Mouse (Mus musculus) urinary bladder, adult 18-20 months (tissue): ENCODE measurements around the gene Eif4e1b.
A peak's percentile ranks its signal among the peaks of the same experiment; 100 is the strongest.
"Not testable (repeated sequence)": the region's sequence is repeated elsewhere in the genome, so short reads cannot be mapped to it uniquely, and the experiment has no call there.

Experiments
- DNase-seq, 2 experiments: peaks; one replicate each; pipeline ENCODE4 v3.0.0; 2022; ENCODE audit warnings: low spot score in 2 of 2, mixed read lengths in 2 of 2

Eif4e1b gene

DNA sequence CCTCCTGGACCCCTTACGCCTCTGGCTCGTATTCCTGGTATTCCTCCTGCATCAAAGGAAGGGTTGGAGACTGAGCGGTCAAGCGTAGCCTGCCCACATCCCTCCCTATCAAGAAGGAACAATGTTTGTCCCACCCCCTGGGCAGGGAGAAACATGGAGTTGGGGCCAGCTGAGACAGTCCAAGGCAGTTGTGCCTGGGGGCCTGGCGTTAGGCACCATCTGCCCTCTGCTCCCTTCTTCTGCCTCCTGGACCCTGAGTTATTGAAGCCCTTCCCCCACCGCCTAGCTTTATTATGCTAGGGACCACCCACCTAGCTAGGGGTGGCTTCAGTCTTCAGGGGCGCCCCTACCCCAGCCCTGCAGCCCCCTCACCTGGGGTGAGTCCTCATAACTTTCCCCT is 24.3 kb upstream of the Eif4e1b start:
- no peak for DNase-seq

DNA sequence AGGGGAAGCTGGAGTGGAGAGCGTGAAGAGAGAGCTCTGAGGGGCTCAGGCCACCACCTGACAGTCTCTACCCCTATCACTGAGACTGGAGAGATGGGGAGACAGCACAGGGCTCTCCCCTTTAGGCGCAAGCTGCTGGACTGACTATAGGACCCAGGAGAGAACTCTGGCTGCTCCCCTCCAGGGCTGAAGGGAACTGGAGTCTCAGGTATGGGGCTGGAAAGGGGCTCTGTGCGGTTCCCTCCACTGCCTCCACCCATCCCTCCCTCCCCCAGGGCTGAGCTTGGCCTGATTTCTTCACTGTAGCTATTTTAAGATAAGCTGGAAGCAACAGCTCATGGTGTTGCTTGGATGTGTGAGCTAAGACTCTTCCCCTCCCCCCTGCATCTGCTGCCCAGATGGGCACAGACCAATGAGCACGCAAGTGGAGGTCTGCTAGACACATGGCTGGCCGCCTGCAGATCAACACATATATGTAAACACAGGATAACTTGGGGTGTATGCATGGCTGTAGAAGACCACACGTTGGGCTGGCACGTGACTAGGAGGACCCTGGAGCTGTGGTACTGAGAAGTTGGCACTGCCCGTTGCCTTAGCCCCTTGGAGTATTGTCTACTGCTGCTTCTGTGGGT is 23.5 kb upstream of the Eif4e1b start:
- DNase-seq = no peak

DNA sequence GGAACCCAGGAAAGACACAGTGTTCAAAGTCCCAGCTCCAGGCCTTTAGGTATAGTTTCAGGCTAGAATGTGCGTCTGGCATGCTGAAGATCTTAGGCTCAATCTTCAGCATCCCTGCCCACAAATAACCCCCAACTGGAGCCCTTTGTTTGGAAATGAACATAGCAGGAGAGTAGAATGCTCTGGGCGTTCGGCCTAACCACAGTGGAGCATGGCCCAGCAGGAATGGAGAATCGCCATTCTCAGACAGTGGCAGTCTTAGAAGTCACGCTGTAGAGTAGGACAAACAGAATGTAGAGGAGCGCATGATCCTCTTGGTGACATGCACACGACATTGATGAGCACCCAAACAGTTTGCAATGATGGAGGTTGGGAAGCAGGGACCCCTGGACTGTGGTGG is 22.9 kb upstream of the Eif4e1b start:
- no peak for DNase-seq

DNA sequence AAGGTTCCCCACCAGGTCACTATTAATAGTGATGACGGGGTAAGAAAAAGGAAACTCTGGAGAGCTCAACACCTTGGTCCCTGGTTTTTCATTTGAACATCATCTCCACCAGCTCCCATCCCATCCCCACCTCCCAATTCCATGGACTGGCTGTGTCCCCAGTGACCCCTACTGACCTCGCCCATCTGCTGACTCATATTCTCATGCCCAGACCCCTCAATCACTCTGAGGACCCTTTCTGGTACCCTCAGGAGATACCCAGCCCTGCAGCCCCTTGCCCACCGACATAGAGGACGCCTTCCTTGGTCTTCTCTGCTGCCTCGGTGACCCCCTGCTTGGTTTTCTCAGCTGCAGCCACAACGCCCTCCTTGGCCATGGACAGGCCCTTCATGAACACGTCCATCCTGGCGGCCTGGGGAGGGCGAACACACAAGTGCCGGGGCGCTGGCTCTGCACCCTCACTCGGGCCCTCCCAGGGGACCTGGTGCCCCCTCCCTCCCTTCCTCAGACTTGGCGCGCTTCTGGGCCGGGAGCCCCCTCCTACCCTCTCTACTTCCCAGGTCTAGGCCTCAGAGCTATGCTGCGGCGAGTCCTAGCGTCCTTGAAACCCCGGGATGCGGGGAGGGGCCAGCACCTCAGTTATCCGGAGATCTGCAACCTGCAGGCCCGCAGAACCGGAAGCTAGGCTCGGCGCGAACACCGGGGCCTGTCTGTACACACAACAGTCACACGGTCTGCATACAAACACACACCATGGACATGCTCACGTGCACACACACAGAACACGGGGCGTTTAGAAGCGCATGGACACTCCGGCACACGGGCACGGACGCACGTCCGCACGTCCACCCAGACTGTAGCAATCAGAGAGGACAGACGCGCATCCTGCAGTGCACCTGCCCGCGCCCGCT is 18.3 kb upstream of the Eif4e1b start:
- DNase-seq = no peak

DNA sequence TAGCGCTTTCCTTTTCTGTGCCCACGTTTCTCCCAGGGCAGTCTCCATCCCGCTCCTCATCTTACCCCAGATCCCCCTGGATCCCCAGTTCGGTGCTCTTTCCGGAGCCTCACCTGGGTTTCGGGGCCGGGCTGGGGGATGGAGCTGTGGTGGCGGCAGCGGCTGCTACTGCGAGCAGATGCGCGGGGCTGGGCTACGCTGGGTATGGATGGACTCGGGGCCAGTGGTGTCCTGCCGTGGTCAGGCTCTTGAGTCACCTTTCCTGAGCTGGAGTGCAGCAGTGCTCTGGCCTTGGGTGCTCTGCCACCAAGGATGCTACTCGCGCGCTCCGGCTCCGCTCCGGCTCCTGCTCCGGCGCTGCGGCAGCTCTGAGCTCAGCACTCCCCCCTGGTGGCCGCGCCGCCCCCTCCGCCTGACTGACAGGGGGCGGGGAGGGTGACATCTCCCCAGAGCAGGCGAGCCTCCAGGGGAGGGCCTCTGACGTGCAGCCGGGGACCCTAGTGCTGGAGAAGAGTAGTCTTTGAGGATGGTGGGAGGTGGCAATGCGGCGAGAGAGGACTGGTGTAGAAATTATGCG is 17.5 kb upstream of the Eif4e1b start, which contains the start of gene Sncb:
Gene Sncb (minus strand): TSS at position 404 of the 577 bp plus-strand sequence.
- DNase-seq = no peak

DNA sequence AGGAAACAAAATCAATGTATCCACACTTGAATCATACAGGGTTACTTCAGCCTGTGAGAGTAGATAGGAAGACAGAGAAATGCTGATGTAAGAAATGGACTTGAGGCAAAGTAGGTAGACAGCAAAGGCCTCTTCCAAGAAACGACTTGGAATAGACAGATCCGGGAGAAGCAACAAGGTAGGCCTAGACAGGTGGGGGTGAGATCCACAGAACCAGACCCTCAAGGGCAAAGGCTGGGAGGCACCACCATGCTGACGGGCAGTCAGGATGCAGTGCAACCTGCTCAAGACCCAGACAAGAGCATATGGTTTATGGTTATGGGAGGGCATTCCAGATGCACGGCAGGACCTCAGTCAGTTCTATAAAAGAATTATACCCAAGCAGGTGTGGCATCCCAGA is 16.8 kb upstream of the Eif4e1b start:
- no peak for DNase-seq

DNA sequence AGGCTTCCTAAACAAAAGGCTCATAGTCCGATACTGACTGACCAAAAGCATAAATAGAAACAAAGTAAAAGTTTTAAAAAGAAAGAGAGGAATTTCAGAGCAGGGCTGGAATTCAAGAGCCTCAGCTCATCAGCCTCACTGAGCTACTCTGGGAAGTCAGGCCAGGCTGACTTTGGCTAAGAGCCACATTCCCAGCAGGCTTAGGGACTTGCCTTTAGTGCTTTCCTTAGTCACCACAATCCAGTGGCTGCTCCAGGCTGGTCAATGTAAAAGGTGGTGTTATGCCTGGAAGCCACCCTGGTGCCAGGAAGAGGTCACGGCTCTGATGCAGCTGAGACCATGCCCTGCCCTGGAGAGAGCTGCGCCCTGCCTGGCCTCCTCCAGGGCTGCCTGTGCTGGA is 3.2 kb upstream of the Eif4e1b start:
- no peak for DNase-seq

DNA sequence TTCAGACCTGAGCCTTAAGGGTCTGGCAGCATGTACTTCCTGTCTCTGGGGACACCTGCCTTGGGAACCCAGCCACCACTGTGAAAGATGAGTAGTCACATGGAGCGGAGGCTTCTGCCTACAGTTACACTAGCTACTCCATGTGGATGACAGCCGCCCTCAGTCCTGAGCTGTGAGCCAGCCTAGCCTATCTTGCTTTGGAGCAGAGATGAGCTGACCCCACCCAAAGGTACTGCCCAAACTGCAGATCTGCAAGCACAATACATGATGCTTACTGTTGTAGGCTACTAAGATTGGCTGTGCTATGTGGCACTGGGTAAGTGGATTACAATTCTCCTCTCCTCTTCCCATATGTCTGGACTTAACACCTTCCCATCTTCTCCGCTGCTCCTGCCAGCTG is 2.7 kb upstream of the Eif4e1b start:
- no peak for DNase-seq

DNA sequence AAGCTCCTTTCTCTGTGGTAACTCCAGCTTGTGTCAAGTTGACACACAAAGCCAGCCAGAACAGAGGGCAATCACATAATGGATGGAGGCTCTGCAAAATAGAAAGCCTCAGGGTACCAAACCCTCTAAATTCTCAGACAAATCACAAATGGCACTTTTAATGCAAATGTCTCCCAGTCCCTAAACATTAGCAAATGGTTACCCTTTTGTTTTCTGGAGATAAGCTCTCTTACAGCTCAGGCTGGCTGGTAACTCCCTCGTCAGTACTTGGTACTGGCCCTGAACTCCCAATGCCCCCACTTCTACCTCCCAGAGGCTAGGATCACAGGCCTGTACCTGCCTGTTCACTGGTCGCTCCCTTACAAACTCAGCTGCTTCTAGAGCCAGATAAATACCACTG is 563 bp upstream of the Eif4e1b start:
- no peak for DNase-seq

DNA sequence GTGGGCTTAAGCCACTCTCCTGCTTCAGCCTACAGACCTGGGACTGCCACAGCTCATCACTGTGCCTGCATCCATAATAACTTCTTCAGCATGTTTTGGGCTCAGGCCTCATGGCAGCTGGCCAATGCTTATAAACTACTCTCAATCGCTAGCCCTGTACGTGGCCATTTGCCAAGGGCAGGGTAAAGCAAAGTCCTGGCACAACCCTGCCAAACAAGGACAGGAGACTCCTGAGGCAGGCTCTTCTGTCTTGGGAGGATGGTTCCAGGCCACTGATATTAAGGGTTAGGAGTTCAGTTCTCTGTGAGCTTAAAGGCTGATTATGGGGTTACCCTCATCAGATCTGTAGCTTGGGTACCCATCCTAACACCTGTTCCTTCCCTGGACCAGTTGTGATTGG is 3.8 kb downstream of the Eif4e1b start:
- not testable (repeated sequence) for DNase-seq

DNA sequence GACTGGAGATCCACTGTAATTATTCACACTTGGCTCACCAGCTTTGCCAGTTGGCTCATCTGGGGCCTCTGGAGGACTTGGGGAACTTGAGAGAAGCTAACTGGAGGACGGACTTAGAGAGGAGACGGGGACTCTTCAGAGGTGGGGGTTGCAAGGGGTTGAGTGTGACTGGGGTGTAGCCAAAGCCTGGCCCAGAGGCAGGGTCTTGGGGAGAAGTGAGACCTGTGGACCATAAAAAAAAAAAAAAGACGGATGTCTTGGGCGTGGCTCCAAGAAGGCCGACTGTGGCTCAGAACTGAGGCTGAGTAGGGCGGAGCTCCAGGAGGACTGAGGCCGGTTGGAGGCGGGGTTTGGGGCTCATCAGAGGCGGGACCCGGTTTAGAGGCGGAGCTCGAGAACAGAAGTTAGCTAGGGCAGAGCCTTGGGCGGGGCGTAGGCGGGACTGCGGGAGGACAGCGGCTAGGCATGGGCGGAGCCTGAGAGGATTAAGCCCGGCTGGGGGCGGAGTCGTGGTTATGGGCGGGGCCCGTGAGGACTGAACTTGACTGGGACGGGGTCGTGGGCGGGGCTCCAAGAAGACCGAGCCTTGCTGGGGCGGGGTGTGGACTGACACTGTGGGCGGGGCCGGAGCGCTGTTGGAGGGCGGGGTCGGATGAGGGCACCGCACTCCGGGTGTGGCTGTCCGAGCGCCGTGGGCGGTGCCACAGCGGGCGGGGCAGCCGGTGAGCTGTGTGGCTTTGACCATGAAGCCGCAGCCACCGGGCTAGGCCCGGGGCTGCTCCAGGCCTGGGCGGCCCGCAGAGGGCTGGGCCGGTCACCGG is 5.2 kb downstream of the Eif4e1b start, which contains the start of gene Tspan17:
Gene Tspan17 (plus strand): TSS at position 638 of the 821 bp plus-strand sequence.
- peak; percentile 96 for DNase-seq

DNA sequence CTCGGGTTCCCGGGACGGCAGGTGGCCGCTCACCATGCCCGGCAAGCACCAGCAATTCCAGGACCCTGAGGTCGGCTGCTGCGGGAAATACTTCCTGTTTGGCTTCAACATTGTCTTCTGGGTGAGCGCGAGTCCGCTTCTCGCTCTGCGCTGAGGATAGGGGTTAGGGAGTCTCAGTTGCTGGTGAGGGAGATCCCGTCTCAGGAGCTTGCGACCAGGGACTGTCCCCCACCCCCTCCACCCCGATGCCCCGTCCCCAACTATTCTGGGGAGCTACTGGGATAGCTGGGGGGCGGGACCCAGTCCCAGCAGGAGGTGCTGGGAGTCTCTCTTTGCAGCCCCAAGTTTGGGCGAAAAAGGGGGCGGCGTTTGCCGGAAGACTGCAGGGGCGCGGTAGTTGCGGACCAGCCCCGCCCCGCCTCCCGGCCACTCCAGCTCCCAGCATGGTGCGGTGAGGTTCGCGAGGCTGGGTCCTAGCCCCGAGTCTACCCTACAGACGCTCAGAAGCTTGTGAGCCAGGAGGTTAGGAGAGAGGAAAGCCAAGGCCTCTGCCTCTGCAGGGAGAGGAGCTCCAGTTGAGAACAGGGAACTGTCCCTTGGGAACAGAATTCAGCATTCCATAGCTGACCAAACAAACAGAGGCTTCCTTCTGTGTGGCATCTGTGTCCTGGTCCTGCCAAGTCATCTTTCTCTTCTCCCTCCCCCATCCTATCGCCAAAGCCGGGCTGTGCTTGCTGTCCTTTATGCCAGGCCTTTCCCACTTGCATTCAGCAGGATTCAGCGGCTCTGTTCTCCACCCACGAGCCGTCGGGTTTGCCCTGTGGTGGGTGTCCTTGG is 6.0 kb downstream of the Eif4e1b start:
- DNase-seq = peak; percentile 37 to 39

DNA sequence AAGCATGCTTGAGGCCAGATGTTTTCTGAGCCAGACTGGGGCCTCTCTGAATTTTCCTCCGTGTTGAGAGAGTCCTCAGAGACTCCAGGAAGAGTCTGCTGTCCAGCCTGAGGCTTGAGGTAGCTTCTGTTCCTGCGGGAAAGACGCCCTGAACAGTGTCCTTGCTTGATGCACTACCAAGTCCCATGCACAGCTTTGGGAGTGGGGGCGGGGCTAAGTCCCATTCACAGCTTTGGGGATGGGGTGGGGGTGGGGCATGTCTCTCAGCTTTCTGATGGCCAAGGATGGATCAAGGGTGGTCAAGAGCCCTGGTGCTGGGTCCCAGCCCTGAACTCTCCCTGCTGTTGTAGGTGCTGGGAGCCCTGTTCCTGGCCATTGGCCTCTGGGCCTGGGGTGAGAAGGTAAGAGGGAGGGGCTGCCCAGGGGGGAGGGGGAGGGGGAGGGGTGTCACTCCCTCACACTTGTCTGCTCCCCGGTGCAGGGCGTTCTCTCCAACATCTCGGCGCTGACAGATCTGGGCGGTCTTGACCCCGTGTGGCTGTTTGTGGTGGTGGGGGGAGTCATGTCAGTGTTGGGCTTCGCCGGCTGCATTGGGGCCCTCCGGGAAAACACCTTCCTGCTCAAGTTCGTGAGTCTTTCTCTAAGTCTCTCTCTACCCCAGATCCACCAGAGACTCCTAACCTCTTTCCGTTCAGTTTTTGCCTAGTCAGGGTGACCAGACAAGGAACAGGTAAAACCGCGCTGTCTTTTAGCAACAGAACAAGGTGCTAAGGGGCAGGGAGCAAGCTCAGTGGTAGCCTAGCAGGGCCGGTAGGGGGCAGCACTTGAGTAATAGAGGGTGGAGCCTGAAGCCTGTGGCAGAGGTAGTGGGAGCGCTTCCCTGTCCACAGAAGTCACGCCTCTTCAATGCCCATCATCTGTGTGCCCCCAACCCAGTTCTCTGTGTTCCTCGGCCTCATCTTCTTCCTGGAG is 8.7 kb downstream of the Eif4e1b start:
- DNase-seq = no peak

DNA sequence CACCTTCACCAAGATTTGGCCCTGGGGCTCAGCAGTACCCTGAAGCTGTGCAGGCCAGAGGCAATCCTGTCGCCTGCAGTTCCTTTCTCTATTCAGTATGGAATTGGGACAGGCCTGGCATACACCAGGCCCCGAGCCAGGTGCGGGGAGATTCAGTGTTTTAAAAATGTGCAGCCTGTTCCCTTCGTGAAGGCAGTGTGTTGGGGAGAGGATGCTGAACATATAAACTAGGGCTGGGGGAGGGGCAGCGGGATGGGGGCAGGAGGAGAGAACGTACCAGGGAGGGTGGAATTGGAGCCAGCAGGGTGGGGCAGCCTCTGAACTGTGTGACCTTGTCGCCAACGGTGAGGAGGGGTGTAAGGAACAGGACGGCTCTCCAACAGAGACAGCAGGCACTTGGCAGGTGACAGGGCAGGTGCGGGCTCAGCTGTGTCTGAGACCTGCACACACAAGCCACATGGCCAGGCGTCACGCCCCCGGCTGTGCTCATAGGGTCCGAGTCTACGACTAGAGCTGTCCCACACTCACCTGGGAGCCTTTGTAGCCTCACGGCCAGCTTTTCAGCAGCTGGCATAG is 10.3 kb downstream of the Eif4e1b start:
- DNase-seq = no peak

DNA sequence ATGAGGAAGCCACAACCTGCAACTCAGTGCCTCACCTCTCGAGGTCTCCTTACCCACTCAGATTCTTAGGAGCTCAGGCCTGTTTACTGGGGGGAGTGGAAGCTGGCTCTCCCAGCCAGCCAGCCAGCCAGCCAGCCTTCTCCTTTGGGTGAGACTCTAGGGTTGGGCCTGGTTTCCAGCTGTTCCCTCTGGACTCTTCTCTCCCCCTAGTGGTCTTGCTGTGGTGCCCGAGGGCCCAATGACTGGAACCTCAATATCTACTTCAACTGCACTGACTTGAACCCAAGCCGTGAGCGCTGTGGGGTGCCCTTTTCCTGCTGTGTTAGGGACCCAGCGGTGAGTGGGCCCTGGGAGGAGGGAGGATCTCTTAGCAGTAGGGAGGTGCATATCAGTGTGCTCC is 11.0 kb downstream of the Eif4e1b start:
- DNase-seq = no peak

DNA sequence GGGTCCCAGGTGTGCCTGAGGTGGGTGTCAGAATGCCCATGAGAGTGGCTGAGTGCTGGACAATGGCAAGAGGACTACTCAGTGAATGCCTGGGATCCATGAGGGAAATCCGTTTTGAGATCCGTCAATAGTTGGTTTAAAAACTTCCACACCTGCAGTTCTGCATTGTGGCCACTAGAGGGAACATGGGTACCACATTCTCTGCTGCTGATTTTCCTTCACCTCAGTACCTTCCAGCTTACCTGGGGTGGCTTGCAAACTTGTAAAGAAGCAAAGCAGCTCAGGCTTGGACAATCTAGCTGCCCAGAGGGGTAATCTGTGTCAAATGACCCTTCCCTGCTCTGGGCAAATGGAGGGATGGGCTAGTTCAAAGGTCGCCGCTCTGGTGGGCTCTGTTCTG is 13.6 kb downstream of the Eif4e1b start:
- no peak for DNase-seq

DNA sequence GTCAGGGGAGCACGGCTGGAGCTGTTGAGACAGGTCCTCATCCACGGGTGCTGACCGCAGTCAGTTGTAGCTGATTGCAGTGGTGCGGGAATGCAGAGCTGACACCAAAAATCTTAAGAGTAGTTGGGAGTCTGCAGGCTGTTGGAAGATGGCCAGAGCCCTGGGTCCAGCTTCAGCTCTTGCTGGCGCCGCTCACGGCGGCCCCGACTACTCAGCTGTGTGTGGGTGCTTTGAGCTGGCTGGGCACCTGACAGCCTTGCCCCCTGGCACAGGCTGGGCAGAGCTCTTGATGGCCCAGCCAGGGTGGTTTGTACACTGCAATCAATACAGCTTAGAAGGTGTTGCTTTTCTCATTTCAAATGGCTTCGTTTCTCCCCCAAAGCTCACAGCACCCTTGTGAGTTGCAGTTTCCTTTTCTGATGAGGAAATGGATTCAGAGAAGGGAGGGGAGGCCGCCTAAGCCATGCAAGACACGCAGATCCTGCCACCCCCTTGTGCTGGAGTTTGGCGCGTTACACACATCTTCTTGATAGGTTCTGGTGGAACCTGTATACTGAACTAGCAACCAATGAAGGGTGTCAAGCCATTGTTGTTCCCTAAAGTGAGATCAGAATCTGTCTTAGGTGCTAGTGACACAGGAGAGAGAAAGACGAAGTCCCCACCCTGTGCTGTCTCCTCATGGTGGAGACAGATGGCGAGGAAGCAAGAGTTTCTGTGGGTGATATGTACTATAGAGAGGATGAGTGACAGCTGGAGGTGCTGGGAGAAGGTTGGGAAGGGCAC is 14.3 kb downstream of the Eif4e1b start:
- DNase-seq = no peak

DNA sequence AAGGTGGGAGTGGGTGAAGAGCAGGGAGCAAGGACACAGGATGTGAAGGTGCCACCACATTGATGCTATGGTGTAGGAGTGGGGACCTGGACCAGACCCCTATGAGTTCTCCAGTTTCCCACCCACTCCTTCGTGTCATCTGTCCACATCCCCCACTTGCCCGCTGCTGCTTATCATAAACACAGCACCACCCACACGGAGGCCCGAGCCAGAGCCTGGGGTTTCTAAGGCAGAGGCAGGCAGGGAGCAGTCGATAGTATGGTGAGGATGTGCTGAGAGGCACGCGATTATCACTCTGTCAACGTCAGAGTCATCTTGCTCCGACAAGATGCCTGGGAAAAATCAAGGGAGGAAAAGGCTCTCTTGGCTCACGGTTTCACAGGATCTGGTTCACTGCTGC is 14.9 kb downstream of the Eif4e1b start:
- DNase-seq = no peak

DNA sequence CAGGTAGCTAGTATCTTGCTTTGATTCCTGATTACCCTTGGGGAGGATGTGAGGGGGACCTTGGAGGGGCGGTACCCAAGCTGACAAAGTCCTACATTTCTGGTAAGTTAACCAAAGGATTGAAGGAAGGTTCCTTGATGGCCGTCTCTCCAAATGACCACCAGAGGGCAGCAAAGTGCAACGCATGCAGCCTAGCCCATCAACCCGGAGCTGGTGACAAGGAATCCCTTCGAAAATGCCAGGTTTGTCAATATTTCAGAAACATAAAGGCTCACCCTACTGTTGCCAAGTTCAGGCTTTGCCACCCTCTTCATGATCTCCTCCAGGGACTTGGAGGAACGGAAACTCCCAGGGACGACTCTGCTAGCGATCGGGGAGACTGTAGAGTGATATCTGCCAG is 15.9 kb downstream of the Eif4e1b start:
- peak; percentile 37 to 43 for DNase-seq
